Mouse (Mus musculus) cerebellum, adult (tissue): ENCODE results near the gene En1.

Experiments
- ATAC-seq: cut with Nextera tagmentation; 2 replicates; pipeline ENCODE4 v1.9.2; 2017; ENCODE audit warnings: mild to moderate bottlenecking, moderate library complexity, mixed read lengths; ENCODE audit not compliant: insufficient number of reproducible peaks, low FRiP score, low TSS enrichment

En1 gene

GRCm38 (mm10) chr1:120599321-120600148, 2.7 kb upstream of the En1 start:
- ATAC-seq: no peak

GRCm38 (mm10) chr1:120600149-120600445, 2.1 kb upstream of the En1 start:
- no peak for ATAC-seq

- ATAC-seq: no peak
These were observed 1.5 kb upstream of the En1 start for GRCm38 (mm10) chr1:120600516-120601252.

GRCm38 (mm10) chr1:120601253-120601836, 873 bp upstream of the En1 start:
- no peak for ATAC-seq

GRCm38 (mm10) chr1:120602876-120603655, 848 bp downstream of the En1 start:
- ATAC-seq: no peak

GRCm38 (mm10) chr1:120603656-120604051, 1.4 kb downstream of the En1 start:
- ATAC-seq: no peak

GRCm38 (mm10) chr1:120604431-120605142, 2.4 kb downstream of the En1 start:
- ATAC-seq: no peak

GRCm38 (mm10) chr1:120605143-120605435, 2.9 kb downstream of the En1 start:
- no peak for ATAC-seq

GRCm38 (mm10) chr1:120605521-120606310, 3.5 kb downstream of the En1 start:
- no peak for ATAC-seq

- ATAC-seq: no peak
These were observed 4.7 kb downstream of the En1 start for GRCm38 (mm10) chr1:120606641-120607575.

GRCm38 (mm10) chr1:120607576-120608400, 5.6 kb downstream of the En1 start:
- ATAC-seq: no peak

GRCm38 (mm10) chr1:120608461-120608860, 6.2 kb downstream of the En1 start:
- ATAC-seq: no peak

GRCm38 (mm10) chr1:120609611-120610010, 7.4 kb downstream of the En1 start:
- ATAC-seq: no peak

GRCm38 (mm10) chr1:120613461-120614306, 11.5 kb downstream of the En1 start:
- no peak for ATAC-seq

GRCm38 (mm10) chr1:120614307-120615100, 12.3 kb downstream of the En1 start:
- ATAC-seq: no peak

GRCm38 (mm10) chr1:120615521-120615920, 13.3 kb downstream of the En1 start:
- ATAC-seq: no peak
